Mouse (Mus musculus) forebrain, postnatal 0 days (tissue): ENCODE data around the gene Ncapg2. TPM values are rescaled to one million over a fixed set of nuclear protein-coding genes. Genes with fewer than 3 reads are reported as not detected.

ENCODE experiments used
- ATAC-seq: fragments of 200-750 bp; cut with Nextera tagmentation; 2 replicates; pipeline ENCODE4 v1.8.0; 2017; ENCODE audit warnings: mild to moderate bottlenecking, moderate library complexity
- DNase-seq: peaks from one replicate; pipeline ENCODE4 v3.0.0-alpha.2; 2015
- H3K27ac ChIP-seq: fragments of 300-500 bp; sonication (generic); 2 replicates; pipeline ENCODE4 v1.5.1; 2014; ENCODE audit warnings: low read depth, mild to moderate bottlenecking, antibody characterized with exemption, low read length, moderate library complexity, mixed read lengths
- H3K27me3 ChIP-seq: fragments of 300-500 bp; sonication (generic); 2 replicates; pipeline ENCODE4 v1.6.1; 2014; ENCODE audit warnings: mild to moderate bottlenecking, low read length, mixed read lengths; ENCODE audit not compliant: insufficient read depth
- H3K36me3 ChIP-seq: fragments of 300-500 bp; sonication (generic); 2 replicates; pipeline ENCODE4 v1.6.1; 2014; ENCODE audit warnings: mild to moderate bottlenecking, moderate library complexity; ENCODE audit not compliant: insufficient read depth
- H3K4me1 ChIP-seq: fragments of 300-500 bp; sonication (generic); 2 replicates; pipeline ENCODE4 v1.6.1; 2014; ENCODE audit warnings: antibody characterized with exemption; ENCODE audit not compliant: insufficient read depth
- H3K4me2 ChIP-seq: fragments of 300-500 bp; sonication (generic); 2 replicates; pipeline ENCODE4 v1.6.1; 2014; ENCODE audit warnings: low read depth, mild to moderate bottlenecking, moderate library complexity
- H3K4me3 ChIP-seq: fragments of 300-500 bp; sonication (generic); 2 replicates; pipeline ENCODE4 v1.5.1; 2014; ENCODE audit warnings: low read depth, low read length, mixed read lengths
- H3K9ac ChIP-seq: fragments of 300-500 bp; sonication (generic); 2 replicates; pipeline ENCODE4 v1.6.1; 2014; ENCODE audit warnings: mild to moderate bottlenecking
- H3K9me3 ChIP-seq: fragments of 300-500 bp; sonication (generic); 2 replicates; pipeline ENCODE4 v1.6.1; 2016; ENCODE audit warnings: low read length
- CTCF ChIP-seq: sonication (generic); IDR thresholded peaks from 2 replicates; pipeline ENCODE4 v1.5.1; 2016; ENCODE audit warnings: antibody characterized with exemption, control low read depth, low read depth
- WGBS: fragments of 180-500 bp; shearing (Covaris S2); extraction: QIAGEN DNeasy Blood & Tissue Kit; methylation state at CpG from one replicate; pipeline ENCODE4 v1.1.7; 2014; 5-methylcytosine and 5-hydroxymethylcytosine counted together
- polyA plus RNA-seq: library from polyadenylated mRNA; unstranded; fragments of >200 nt; fragmentation: Nextera tagmentation; extraction: Ambion mirVana; gene quantifications from 2 replicates; pipeline ENCODE4 v1.2.1, GENCODE M21; 2015
- total RNA-seq: library from RNA; depleted of rRNA; stranded (reverse); fragments of >200 nt; gene quantifications from 2 replicates; pipeline ENCODE4 v1.2.3, GENCODE M21; 2014

Gene Ncapg2
- total and polyA plus RNA-seq, 2 experiments from 2014 or later, result 5.0 to 11.5 TPM

DNA sequence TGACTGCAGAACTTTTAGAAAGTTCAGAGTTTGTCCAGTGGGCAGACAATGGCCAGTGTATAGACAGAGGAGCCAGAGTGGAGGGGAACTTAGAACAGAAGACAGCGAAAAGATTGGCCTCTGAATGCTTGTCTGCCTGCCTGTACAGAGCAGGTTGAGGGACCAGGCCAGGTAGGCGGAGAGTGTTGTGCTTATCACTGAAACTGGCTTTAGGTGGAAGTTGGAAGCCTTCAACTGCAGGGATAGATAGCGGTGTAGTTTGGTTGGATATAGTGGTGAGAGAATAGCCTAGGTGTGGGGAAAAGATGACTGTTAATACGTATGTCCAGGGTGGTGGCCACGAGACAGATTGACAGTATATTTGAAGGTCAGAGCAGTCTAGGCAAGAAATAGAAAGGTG, 2.7 kb downstream of the Ncapg2 start:
- TF ChIP-seq CTCF, result no peak
- 95% methylated on average over 5 of the region's 5 CpGs for WGBS
- Histone ChIP-seq H3K27me3 (no peaks in the 10 kb centered on the region), H3K4me2 (no peak overlapping the region), H3K27ac (no peak overlapping the region), H3K9ac (no peak overlapping the region), H3K4me3 (no peak overlapping the region), H3K36me3 (no peaks in the 10 kb centered on the region; the same call in 1 of the 2 replicates), H3K4me1 (peaks cover 8% of the 10 kb centered on the region), H3K9me3 (0 out of 2 replicates have a peak, but pooled peaks cover 4% of the 10 kb centered on the region)
- ATAC-seq (no peak), DNase-seq (no peak)

- Histone ChIP-seq H3K4me3 (no peak overlapping the region), H3K9me3 (no peaks in the 10 kb centered on the region), H3K27me3 (no peaks in the 10 kb centered on the region), H3K36me3 (no peaks in the 10 kb centered on the region; the same call in none of the 2 replicates), H3K9ac (no peak overlapping the region), H3K27ac (no peak overlapping the region), H3K4me2 (no peak overlapping the region), H3K4me1 (no peaks in the 10 kb centered on the region)
- DNase-seq (no peak), ATAC-seq (no peak)
- 95% methylated on average over 4 of the region's 4 CpGs for WGBS
- no peak for TF ChIP-seq CTCF
These were observed 9.7 kb downstream of the Ncapg2 start for GRCm38 (mm10) chr12:116414941-116415340.

DNA sequence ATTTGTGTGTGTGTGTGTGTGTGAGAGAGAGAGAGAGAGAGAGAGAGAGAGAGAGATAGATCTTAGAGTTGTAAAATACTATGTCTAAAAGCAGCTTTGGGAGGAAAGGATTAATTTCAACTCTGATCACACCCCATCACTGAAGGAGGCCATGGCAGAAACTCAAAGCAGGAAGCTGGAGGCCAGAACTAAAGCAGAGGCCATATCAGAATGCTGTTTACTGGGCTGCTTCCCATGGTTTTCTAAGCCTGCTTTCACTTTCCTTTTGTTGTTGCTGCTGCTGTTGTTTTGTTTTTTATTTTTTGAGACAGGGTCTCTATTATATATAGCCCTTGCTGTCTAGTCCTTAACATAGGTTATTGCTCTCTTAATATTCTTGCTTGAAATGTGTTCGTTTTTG, 11.3 kb downstream of the Ncapg2 start:
- H3K4me2 ChIP-seq, result no peak overlapping the region
- H3K9ac ChIP-seq, result no peak overlapping the region

DNA sequence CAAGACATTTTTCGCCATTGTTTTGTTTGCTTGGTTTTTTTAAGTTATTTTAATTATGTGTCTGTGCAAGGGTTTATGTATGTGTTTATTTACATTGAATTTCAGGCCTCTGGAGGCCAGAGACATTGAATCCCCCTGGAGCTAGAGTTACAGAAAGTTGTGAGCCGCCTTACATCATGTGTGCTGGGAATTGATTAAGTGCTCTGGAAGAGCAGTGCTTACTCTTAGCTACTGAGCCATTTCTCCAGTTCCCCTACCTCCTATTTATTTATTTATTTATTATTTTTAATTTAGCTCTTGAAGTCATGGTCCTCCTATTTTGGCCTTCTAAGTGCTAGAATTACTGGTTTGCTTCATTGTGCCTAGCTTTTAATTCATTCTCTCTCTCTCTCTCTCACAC, 16.5 kb downstream of the Ncapg2 start:
- Histone ChIP-seq H3K4me1 (no peaks in the 10 kb centered on the region), H3K4me3 (no peak overlapping the region), H3K9ac (no peak overlapping the region), H3K9me3 (no peaks in the 10 kb centered on the region), H3K27ac (no peak overlapping the region), H3K4me2 (no peak overlapping the region), H3K27me3 (no peaks in the 10 kb centered on the region), H3K36me3 (no peaks in the 10 kb centered on the region; the same call in 1 of the 2 replicates)
- no peak for DNase-seq
- WGBS, result 92% methylated on average over 2 of the region's 2 CpGs
- TF ChIP-seq CTCF, result no peak
- ATAC-seq, result no peak

More for the DNA sequence above, 11.3 kb downstream of the Ncapg2 start:
- Histone ChIP-seq H3K27me3 (no peaks in the 10 kb centered on the region), H3K27ac (no peak overlapping the region), H3K4me1 (no peaks in the 10 kb centered on the region), H3K36me3 (no peaks in the 10 kb centered on the region; the same call in 1 of the 2 replicates), H3K4me3 (no peak overlapping the region), H3K9me3 (no peaks in the 10 kb centered on the region)
- WGBS, result 90% methylated on average over 1 of the region's 1 CpGs
- no peak for TF ChIP-seq CTCF
- DNase-seq, result no peak
- no peak for ATAC-seq

DNA sequence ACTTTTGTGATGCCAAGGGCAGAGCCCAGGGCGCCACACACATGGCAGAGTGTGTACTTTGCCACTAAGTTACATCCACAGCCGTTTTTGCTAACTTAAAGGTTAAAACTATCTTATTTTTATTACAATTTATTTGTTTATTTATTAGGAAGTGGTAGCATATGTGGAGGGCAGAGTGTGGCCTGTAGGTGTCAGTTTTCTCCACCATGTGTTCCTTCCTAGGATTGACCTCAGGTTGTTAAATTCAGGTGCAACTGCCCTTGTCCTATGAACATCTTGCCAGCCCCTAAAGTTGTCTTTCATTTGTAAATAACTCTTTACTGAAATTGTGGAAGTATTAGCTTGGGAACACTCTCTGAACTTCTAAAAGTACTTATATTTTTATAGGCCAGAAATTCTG, 20.2 kb downstream of the Ncapg2 start:
- WGBS, result 96% methylated on average over 2 of the region's 2 CpGs
- Histone ChIP-seq H3K27ac (no peak overlapping the region), H3K9ac (no peak overlapping the region), H3K36me3 (peaks cover 3% of the 10 kb centered on the region; the same call in 1 of the 2 replicates), H3K4me2 (no peak overlapping the region), H3K9me3 (no peaks in the 10 kb centered on the region), H3K27me3 (no peaks in the 10 kb centered on the region), H3K4me1 (no peaks in the 10 kb centered on the region), H3K4me3 (no peak overlapping the region)
- TF ChIP-seq CTCF, result no peak
- no peak for DNase-seq
- ATAC-seq, result no peak

DNA sequence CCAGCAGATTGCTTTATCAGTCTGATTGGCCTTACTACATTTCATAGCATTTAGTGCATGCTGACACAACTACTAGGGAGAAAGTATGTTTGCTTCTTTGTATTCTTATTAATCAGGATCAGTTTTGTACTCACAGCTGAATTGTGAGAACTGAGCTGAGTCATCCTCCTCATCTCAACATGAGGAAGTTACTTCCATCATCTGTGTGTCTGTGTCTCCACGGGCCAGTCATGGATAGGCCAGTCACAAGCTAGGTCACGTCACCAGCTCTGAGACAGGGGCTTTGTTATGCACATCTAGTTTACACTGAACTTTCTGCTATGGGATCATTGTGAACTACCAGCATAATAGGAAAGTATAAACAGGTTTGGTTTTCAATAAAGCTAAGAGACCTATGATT, 28.5 kb downstream of the Ncapg2 start:
- ATAC-seq (no peak), DNase-seq (no peak)
- H3K4me2 ChIP-seq, result no peak overlapping the region
- no peak overlapping the region for H3K9ac ChIP-seq
- 90% methylated on average over 2 of the region's 2 CpGs for WGBS
- H3K4me1 ChIP-seq, result no peaks in the 10 kb centered on the region
- no peaks in the 10 kb centered on the region for H3K27me3 ChIP-seq
- peaks cover 10% of the 10 kb centered on the region for H3K36me3 ChIP-seq
- no peak for TF ChIP-seq CTCF
- H3K27ac ChIP-seq, result no peak overlapping the region
- H3K9me3 ChIP-seq, result no peaks in the 10 kb centered on the region
- no peak overlapping the region for H3K4me3 ChIP-seq

DNA sequence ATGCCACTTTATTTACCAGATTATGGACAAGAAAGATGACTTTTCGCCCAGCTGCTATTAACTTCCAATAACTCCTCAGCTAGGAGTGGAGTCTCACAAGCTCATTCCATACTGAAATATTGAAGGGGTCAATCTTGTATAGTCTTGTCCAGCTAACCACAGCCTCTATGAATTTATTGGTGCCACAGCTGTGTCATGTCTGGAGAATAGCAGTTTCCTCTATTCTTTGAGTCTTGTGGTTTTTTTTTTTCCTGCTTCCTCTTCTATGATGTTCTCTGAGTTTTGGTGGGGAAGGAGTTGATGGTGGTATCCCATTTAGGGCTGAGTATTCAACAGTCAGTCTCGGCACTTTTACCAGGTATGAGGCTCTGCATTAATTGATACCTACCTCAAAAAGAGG, 30.0 kb downstream of the Ncapg2 start:
- Histone ChIP-seq H3K9me3 (no peaks in the 10 kb centered on the region), H3K27me3 (no peaks in the 10 kb centered on the region), H3K9ac (no peak overlapping the region), H3K4me1 (no peaks in the 10 kb centered on the region), H3K36me3 (peaks cover 17% of the 10 kb centered on the region), H3K27ac (no peak overlapping the region), H3K4me3 (no peak overlapping the region), H3K4me2 (no peak overlapping the region)
- ATAC-seq (no peak), DNase-seq (no peak)
- no peak for TF ChIP-seq CTCF
- 93% methylated on average over 2 of the region's 2 CpGs for WGBS
